18 mouse cellular contexts compared by ENCODE assay signal in the genomic region with DNA sequence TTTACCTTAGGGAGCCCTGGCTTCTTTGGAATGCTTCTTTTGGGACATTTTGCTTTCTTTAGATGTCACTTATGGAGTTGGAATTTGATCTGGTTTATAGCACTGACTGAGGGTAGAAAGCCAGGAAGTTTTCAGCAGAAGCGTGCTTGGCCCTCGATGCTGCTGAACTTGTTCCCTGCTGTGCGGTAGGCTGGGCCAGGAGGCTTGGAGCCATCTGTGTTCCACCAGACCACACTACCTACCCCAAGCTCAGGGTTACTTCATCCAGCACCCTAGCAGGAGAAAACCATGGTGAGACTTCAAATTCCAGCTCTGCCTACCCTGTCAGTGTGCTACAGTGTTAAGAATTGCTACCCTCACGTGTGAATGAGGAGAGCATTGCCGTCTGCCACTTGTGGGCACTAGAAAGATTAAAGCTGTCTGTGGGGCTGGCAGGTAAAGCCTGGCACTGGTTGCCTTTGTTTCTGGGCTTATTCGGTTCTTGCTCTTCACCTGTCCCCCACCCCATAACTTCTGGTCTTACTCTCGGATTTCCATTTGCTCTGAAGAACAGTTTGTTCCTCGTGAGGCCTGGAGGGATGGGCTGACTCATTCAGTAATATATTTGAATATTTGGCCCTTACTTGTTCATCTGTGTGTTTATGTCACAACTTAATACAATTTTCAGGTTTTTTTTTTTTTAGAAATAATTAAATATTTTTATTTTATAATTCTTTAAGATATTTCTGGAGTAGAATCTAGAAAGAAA. TPM values are rescaled to one million over a fixed set of nuclear protein-coding genes. Genes with fewer than 3 reads are reported as not detected.
DNase-seq lines count a peak whose midpoint lies in the region; ATAC-seq and TF ChIP-seq lines count a peak whose summit lies in the region.
"Had no signal": no experiment of that assay in that cellular context is flagged by ENCODE, and none has a peak within 500 bp of the region (broad histone marks: within the 10 kb centered on the region; RNA-seq: fewer than 3 reads in every experiment).

No protein-coding gene starts in this region.

- peak; percentile 39 for DNase-seq in limb, embryonic 11.5 days (ENCODE audit: low spot score)
- DNase-seq in limb, embryonic 10.5 days (ENCODE audit: low spot score), result no peak
- peak; percentile 80 to 83 for DNase-seq in cerebellum, adult 2 months
- no peak for DNase-seq in left cerebral cortex, adult 18-20 months (ENCODE audit: low spot score in 2 of 2)
- no peak for DNase-seq in c-Kit-positive CD71-positive TER-119-positive erythroid progenitor cells, embryonic 14.5 days (ENCODE audit: low spot score)
- DNase-seq: adrenal gland, postnatal 25 days; gastrocnemius, postnatal 25 days; kidney, adult 2 months; layer of hippocampus, postnatal 36 days; lung, postnatal 10 days; thymus, postnatal 14 days had no signal

- no peaks in the 10 kb centered on the region for H3K27me3 ChIP-seq in limb, embryonic 11.5 days (ENCODE audit: control insufficient read depth, insufficient read depth, low read length)
- H3K27me3 ChIP-seq in limb, embryonic 10.5 days (ENCODE audit: low read depth, poor library complexity, severe bottlenecking), result no peaks in the 10 kb centered on the region
- no peaks in the 10 kb centered on the region for H3K27me3 ChIP-seq in cerebellum, adult 2 months (ENCODE audit: control insufficient read depth, insufficient read depth, low read length)
- H3K27me3 ChIP-seq in limb, embryonic 13.5 days, result 0 out of 2 replicates have a peak, but pooled peaks cover 5% of the 10 kb centered on the region
- H3K27me3 ChIP-seq: megakaryocyte, embryonic 14.5 days had no signal

- TF ChIP-seq POLR2A in cerebellum, adult 2 months (IDR thresholded peaks at IDR 0.05; ENCODE audit: borderline replicate concordance, insufficient read depth, low read length), result no peak

- ATAC-seq in limb, embryonic 11.5 days (ENCODE audit: insufficient number of reproducible peaks, low FRiP score, low TSS enrichment, low read depth), result no peak
- ATAC-seq in cerebellum, adult (ENCODE audit: insufficient number of reproducible peaks, low FRiP score, low TSS enrichment), result peak; percentile 70
- ATAC-seq in limb, embryonic 13.5 days (ENCODE audit: low FRiP score, low read depth), result peak; percentile 54
- ATAC-seq: hindbrain, embryonic 16.5 days had no signal

- no peak overlapping the region for H3K4me2 ChIP-seq in limb, embryonic 11.5 days (ENCODE audit: low read depth, severe bottlenecking)
- H3K4me2 ChIP-seq in limb, embryonic 13.5 days (replicated peaks), result no peak overlapping the region

- H3K4me1 ChIP-seq in limb, embryonic 11.5 days (ENCODE audit: control insufficient read depth, insufficient read depth, low read length), result peaks cover 21% of the 10 kb centered on the region
- peaks cover 46% of the 10 kb centered on the region for H3K4me1 ChIP-seq in limb, embryonic 10.5 days
- H3K4me1 ChIP-seq in cerebellum, adult 2 months (ENCODE audit: control insufficient read depth, insufficient read depth, low read length), result peaks cover 29% of the 10 kb centered on the region
- H3K4me1 ChIP-seq in limb, embryonic 13.5 days, result peaks cover 48% of the 10 kb centered on the region

- 46% methylated on average over 8 of the region's 8 CpGs for WGBS in limb, embryonic 11.5 days
- WGBS in limb, embryonic 10.5 days, result 66% methylated on average over 8 of the region's 8 CpGs
- WGBS in cerebellum, adult 2 months, result 13% methylated on average over 8 of the region's 8 CpGs
- 28% methylated on average over 8 of the region's 8 CpGs for WGBS in limb, embryonic 13.5 days

- H3K27ac ChIP-seq in limb, embryonic 11.5 days (replicated peaks; ENCODE audit: low read depth, low read length), result no peak overlapping the region
- H3K27ac ChIP-seq in limb, embryonic 10.5 days, result no peak overlapping the region; the same call in 1 of the 2 replicates
- H3K27ac ChIP-seq in cerebellum, adult 2 months (ENCODE audit: insufficient read depth, low read length), result no peak overlapping the region
- peak overlapping the region; percentile 44; the same call in 1 of the 2 replicates for H3K27ac ChIP-seq in limb, embryonic 13.5 days
- H3K27ac ChIP-seq: liver, embryonic 14.5 days had no signal

- TF ChIP-seq CTCF in cerebellum, adult 2 months (IDR thresholded peaks at IDR 0.05; ENCODE audit: borderline replicate concordance, insufficient read depth, low read depth, low read length), result no peak

- no peak overlapping the region for H3K4me3 ChIP-seq in limb, embryonic 11.5 days (ENCODE audit: low read depth, low read length)
- no peak overlapping the region for H3K4me3 ChIP-seq in limb, embryonic 10.5 days
- H3K4me3 ChIP-seq in cerebellum, adult 2 months (replicated peaks; ENCODE audit: insufficient read depth, low read depth, low read length), result no peak overlapping the region
- no peak overlapping the region for H3K4me3 ChIP-seq in limb, embryonic 13.5 days
- H3K4me3 ChIP-seq: embryonic facial prominence, embryonic 10.5 days; erythroblast, embryonic 14.5 days had no signal

- no peaks in the 10 kb centered on the region; the same call in 1 of the 2 replicates for H3K36me3 ChIP-seq in limb, embryonic 11.5 days (ENCODE audit: control insufficient read depth, insufficient read depth, low read length)
- peaks cover 10% of the 10 kb centered on the region; the same call in 1 of the 2 replicates for H3K36me3 ChIP-seq in limb, embryonic 10.5 days
- H3K36me3 ChIP-seq in limb, embryonic 13.5 days, result 0 out of 2 replicates have a peak, but pooled peaks cover 3% of the 10 kb centered on the region

- no peaks in the 10 kb centered on the region for H3K9me3 ChIP-seq in limb, embryonic 11.5 days (ENCODE audit: control insufficient read depth, low read length)
- no peaks in the 10 kb centered on the region for H3K9me3 ChIP-seq in limb, embryonic 10.5 days (replicated peaks)
- no peaks in the 10 kb centered on the region for H3K9me3 ChIP-seq in limb, embryonic 13.5 days
- H3K9me3 ChIP-seq: embryonic facial prominence, embryonic 10.5 days; megakaryocyte, embryonic 14.5 days had no signal

- H3K9ac ChIP-seq in limb, embryonic 11.5 days (ENCODE audit: low read length), result no peak overlapping the region
- no peak overlapping the region for H3K9ac ChIP-seq in limb, embryonic 13.5 days
- H3K9ac ChIP-seq: liver, embryonic 14.5 days had no signal

RNA-seq across cellular contexts. Expression of a gene that starts 40.7 kb away (rescaled TPM):
- 8.7 and 14.0 TPM in 2 replicates for polyA plus RNA-seq in limb, embryonic 11.5 days (2014; fragmentation: Nextera tagmentation; extraction: Ambion mirVana)
- 7.1 and 9.4 TPM in 2 replicates for polyA plus RNA-seq in limb, embryonic 10.5 days (2016; fragmentation: Nextera tagmentation; extraction: Ambion mirVana)
- polyA plus RNA-seq in cerebellum, adult 2 months (2012; rRNA removed), result 23.3 and 23.5 TPM in 2 replicates
- polyA plus RNA-seq in limb, embryonic 13.5 days (2015; fragmentation: Nextera tagmentation; extraction: Ambion mirVana), result 12.8 and 14.4 TPM in 2 replicates
- 10 to 100 TPM; 69.0 to 78.6 TPM for total RNA-seq in left cerebral cortex, adult 18-20 months (2021)

Comparison
In these comparisons a context has a peak if more than half of its experiments do, and no peak if none do; other contexts are left out.
1. DNase-seq: peak in limb, embryonic 11.5 days (single experiment) and cerebellum, adult 2 months (2 of 2); none in limb, embryonic 10.5 days (single experiment), left cerebral cortex, adult 18-20 months (0 of 2) and c-Kit-positive CD71-positive TER-119-positive erythroid progenitor cells, embryonic 14.5 days (single experiment).